Mouse (Mus musculus) ES-Bruce4 (cell line): ENCODE measurements at regions not wholly inside any gene's neighbourhood (a gene's known extent, or its start where the extent isn't known, plus 50 kb on each side); places are given as distances from the start of the nearest gene placed in this dataset.

Source experiments
- EP300 ChIP-seq: IDR thresholded peaks from 2 replicates; pipeline ENCODE4 v1.6.1; 2011; ENCODE audit warnings: low read depth, low read length; ENCODE audit not compliant: insufficient read depth
- POLR2A ChIP-seq: IDR thresholded peaks from one replicate; pipeline ENCODE4 v1.8.1; 2011; ENCODE audit warnings: low read length; ENCODE audit not compliant: insufficient read depth

DNA sequence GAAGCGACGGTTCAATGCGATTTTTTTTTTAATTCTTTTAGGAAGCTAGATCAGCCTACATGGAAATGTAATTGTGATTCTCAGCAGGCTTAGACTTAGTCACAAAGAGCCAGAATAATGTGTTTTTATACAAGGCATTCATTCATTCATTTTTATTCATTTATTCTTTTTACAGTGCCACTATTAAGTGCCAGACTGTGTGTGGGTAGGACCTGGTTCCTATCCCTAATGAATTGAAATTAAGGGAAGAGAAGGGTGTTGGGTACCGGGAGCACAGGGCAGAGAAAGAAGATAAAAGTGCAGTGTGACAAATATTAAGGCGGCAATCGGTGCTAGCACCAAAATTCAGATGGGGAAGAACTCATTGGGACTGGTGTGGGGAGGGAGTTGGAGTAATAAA, 94.8 kb upstream of the Abca1 start:
- TF ChIP-seq EP300: no peak
- TF ChIP-seq POLR2A: no peak
